18 mouse cellular contexts compared by ENCODE assay signal in genomic region chr9:115936350-115936749, GRCm38 (mm10). TPM values are rescaled to one million over a fixed set of nuclear protein-coding genes. Genes with fewer than 3 reads are reported as not detected.
DNase-seq lines count a peak whose midpoint lies in the region; ATAC-seq lines count a peak whose summit lies in the region.
"Had no signal": no experiment of that assay in that cellular context is flagged by ENCODE, and none has a peak within 500 bp of the region (broad histone marks: within the 10 kb centered on the region; RNA-seq: fewer than 3 reads in every experiment).

No protein-coding gene starts in this region.

- peak; percentile 60 for ATAC-seq in common myeloid progenitor, adult 5-6 weeks (replicated peaks; ENCODE audit: low read depth, poor library complexity, severe bottlenecking)
- 0 out of 2 replicates have a peak, but pooled peaks have one; percentile 9 for ATAC-seq in granulocyte monocyte progenitor cell, adult 5-6 weeks (replicated peaks; ENCODE audit: poor library complexity, severe bottlenecking)
- peak; percentile 59 for ATAC-seq in megakaryocyte progenitor cell, adult 5-6 weeks (replicated peaks; ENCODE audit: poor library complexity)
- ATAC-seq: forebrain, embryonic 13.5 days; forebrain, embryonic 15.5 days; forebrain, postnatal 0 days had no signal

- no peak for DNase-seq in layer of hippocampus, postnatal 14 days (ENCODE audit: low spot score in 2 of 2)
- no peak for DNase-seq in lung, postnatal 10 days
- DNase-seq: adrenal gland, adult 2 months; adrenal gland, postnatal 10 days; adrenal gland, postnatal 25 days; cerebellum, adult 11 months; cerebellum, adult 18-20 months; cerebellum, adult 8-10 months; cerebellum, adult 9-11 months; cerebellum, postnatal 14 days; cerebellum, postnatal 36 days; forebrain, postnatal 0 days had no signal

RNA-seq across cellular contexts. Expression of gene Gadl1, which starts 27.1 kb away (rescaled TPM):
- total RNA-seq in common myeloid progenitor, adult 5-6 weeks (2017), result 1.2 and 1.8 TPM in 2 replicates
- not detected in 2 replicates for total RNA-seq in granulocyte monocyte progenitor cell, adult 5-6 weeks (2014; fragmentation: Nextera tagmentation)
- 0.82 TPM in 1 of 2 replicates, not detected in the other for total RNA-seq in granulocyte monocyte progenitor cell, adult 5-6 weeks (2017)
- total RNA-seq in megakaryocyte progenitor cell, adult 5-6 weeks (2015), result 0.22 TPM in 1 of 2 replicates, not detected in the other
- total RNA-seq in megakaryocyte progenitor cell, adult 5-6 weeks (2017), result 0.20 and 0.71 TPM in 2 replicates
- under 1 TPM; 0.09 to 0.41 TPM for total RNA-seq in layer of hippocampus, postnatal 14 days (2021)
- total RNA-seq: ES-E14 had no signal

Comparison
In these comparisons a context has a peak if more than half of its experiments do, and no peak if none do; other contexts are left out.
1. ATAC-seq: peak in every context shown above with its lines; median percentile 60 in common myeloid progenitor, adult 5-6 weeks; 59 in megakaryocyte progenitor cell, adult 5-6 weeks; 9 in granulocyte monocyte progenitor cell, adult 5-6 weeks.